Mouse (Mus musculus) MEL (cell line): ENCODE measurements around the gene Elovl5. TPM values are rescaled to one million over a fixed set of nuclear protein-coding genes. Genes with fewer than 3 reads are reported as not detected.

ENCODE experiments used
- DNase-seq: peaks from one replicate; pipeline ENCODE4 v3.0.0; 2011; ENCODE audit warnings: low read depth, low spot score
- H3K27ac ChIP-seq: 2 replicates; pipeline ENCODE4 v1.5.1; 2012; ENCODE audit warnings: low read depth, mild to moderate bottlenecking, control low read depth, low read length, moderate library complexity; ENCODE audit not compliant: control insufficient read depth
- H3K27me3 ChIP-seq, 2 experiments: fragments of 150-350 bp in 1 of 2; sonication (generic) in 1 of 2; 2 replicates each; pipeline ENCODE4 v1.6.1; 2012; ENCODE audit warnings: low read length in 2 of 2, mild to moderate bottlenecking in 2 of 2, improper control_type of control experiment in 1 of 2, moderate library complexity in 1 of 2; ENCODE audit not compliant: insufficient read depth in 2 of 2, control insufficient read depth in 1 of 2
- H3K36me3 ChIP-seq, 2 experiments: 2 replicates each; pipeline ENCODE4 v1.6.1; 2012 to 2014; ENCODE audit warnings: low read length in 2 of 2, improper control_type of control experiment in 1 of 2, inconsistent platforms in 1 of 2, mild to moderate bottlenecking in 1 of 2; ENCODE audit not compliant: insufficient read depth in 2 of 2, control insufficient read depth in 1 of 2
- H3K4me1 ChIP-seq, 2 experiments: fragments of 150-350 bp in 1 of 2; sonication (generic) in 1 of 2; 2 replicates each; pipeline ENCODE4 v1.6.1; 2012; ENCODE audit warnings: low read length in 2 of 2, improper control_type of control experiment in 1 of 2, mild to moderate bottlenecking in 1 of 2; ENCODE audit not compliant: insufficient read depth in 2 of 2, control insufficient read depth in 1 of 2
- H3K4me3 ChIP-seq, 2 experiments: fragments of 150-350 bp in 1 of 2; sonication (generic) in 1 of 2; 2 replicates each; pipeline ENCODE4 v1.5.1; 2012; ENCODE audit warnings: low read depth in 2 of 2, low read length in 2 of 2, mild to moderate bottlenecking in 2 of 2, moderate library complexity in 2 of 2, control low read depth in 1 of 2, improper control_type of control experiment in 1 of 2; ENCODE audit not compliant: control insufficient read depth in 1 of 2, insufficient read depth in 1 of 2
- H3K79me2 ChIP-seq: 2 replicates; pipeline ENCODE4 v1.6.1; 2012; ENCODE audit warnings: mild to moderate bottlenecking, low read length, moderate library complexity; ENCODE audit not compliant: control insufficient read depth, poor library complexity, insufficient read depth
- H3K9ac ChIP-seq: 2 replicates; pipeline ENCODE4 v1.6.1; 2012; ENCODE audit warnings: low read depth, mild to moderate bottlenecking, control low read depth, low read length, moderate library complexity; ENCODE audit not compliant: control insufficient read depth, poor library complexity, severe bottlenecking
- H3K9me3 ChIP-seq: fragments of 150-350 bp; sonication (generic); replicated peaks from 2 replicates; pipeline ENCODE4 v1.6.1; 2012; ENCODE audit warnings: mild to moderate bottlenecking, low read length, improper control_type of control experiment, moderate library complexity; ENCODE audit not compliant: insufficient read depth
- CHD2 ChIP-seq: IDR thresholded peaks from 2 replicates; pipeline ENCODE4 v1.6.1; 2011; ENCODE audit warnings: low read length, improper control_type of control experiment
- E2F4 ChIP-seq: IDR thresholded peaks from 2 replicates; pipeline ENCODE4 v1.6.1; 2011; ENCODE audit warnings: low read depth, low read length, improper control_type of control experiment, borderline replicate concordance
- EP300 ChIP-seq, 2 experiments: IDR thresholded peaks; 2 replicates each; pipeline ENCODE4 v1.6.1; 2011; ENCODE audit warnings: improper control_type of control experiment in 2 of 2, low read length in 2 of 2, low read depth in 1 of 2, mild to moderate bottlenecking in 1 of 2
- ETS1 ChIP-seq: IDR thresholded peaks from 2 replicates; pipeline ENCODE4 v1.6.1; 2012; ENCODE audit warnings: low read depth, mild to moderate bottlenecking, inconsistent platforms, low read length, improper control_type of control experiment, moderate library complexity
- GABPA ChIP-seq: IDR thresholded peaks from 2 replicates; pipeline ENCODE4 v1.6.1; 2012; ENCODE audit warnings: low read depth, mild to moderate bottlenecking, inconsistent platforms, low read length, improper control_type of control experiment, moderate library complexity
- MAFK ChIP-seq: IDR thresholded peaks from 2 replicates; pipeline ENCODE4 v1.6.1; 2011; ENCODE audit warnings: low read depth, mild to moderate bottlenecking, low read length, improper control_type of control experiment, borderline replicate concordance
- MAX ChIP-seq: IDR thresholded peaks from 2 replicates; pipeline ENCODE4 v1.6.1; 2011; ENCODE audit warnings: low read length, improper control_type of control experiment
- MAZ ChIP-seq: IDR thresholded peaks from 2 replicates; pipeline ENCODE4 v1.6.1; 2012; ENCODE audit warnings: low read depth, mild to moderate bottlenecking, inconsistent platforms, low read length, improper control_type of control experiment
- MXI1 ChIP-seq: IDR thresholded peaks from 2 replicates; pipeline ENCODE4 v1.6.1; 2011; ENCODE audit warnings: mild to moderate bottlenecking, low read depth, low read length, improper control_type of control experiment
- MYB ChIP-seq: IDR thresholded peaks from 2 replicates; pipeline ENCODE4 v1.6.1; 2011; ENCODE audit warnings: mild to moderate bottlenecking, low read depth, low read length, improper control_type of control experiment
- POLR2AphosphoS2 ChIP-seq: IDR thresholded peaks from 2 replicates; pipeline ENCODE4 v1.6.1; 2011; ENCODE audit warnings: low read length, improper control_type of control experiment
- POLR2AphosphoS5 ChIP-seq: IDR thresholded peaks from 2 replicates; pipeline ENCODE4 v1.6.1; 2012; ENCODE audit warnings: low read depth, borderline replicate concordance, mild to moderate bottlenecking, inconsistent platforms, low read length, moderate library complexity, mixed read lengths
- RCOR1 ChIP-seq: IDR thresholded peaks from 2 replicates; pipeline ENCODE4 v1.6.1; 2012; ENCODE audit warnings: low read depth, mild to moderate bottlenecking, inconsistent platforms, low read length, improper control_type of control experiment
- SMC3 ChIP-seq: IDR thresholded peaks from 2 replicates; pipeline ENCODE4 v1.6.1; 2011; ENCODE audit warnings: low read depth, low read length, improper control_type of control experiment
- TAL1 ChIP-seq: IDR thresholded peaks from 2 replicates; pipeline ENCODE4 v1.6.1; 2012; ENCODE audit warnings: mild to moderate bottlenecking, inconsistent platforms, low read length, moderate library complexity, mixed read lengths
- TBP ChIP-seq: IDR thresholded peaks from 2 replicates; pipeline ENCODE4 v1.8.0; 2011; ENCODE audit warnings: low read depth, low read length, improper control_type of control experiment
- TCF12 ChIP-seq: IDR thresholded peaks from 2 replicates; pipeline ENCODE4 v1.6.1; 2014; ENCODE audit warnings: low read depth, mild to moderate bottlenecking, inconsistent platforms, low read length, improper control_type of control experiment, moderate library complexity
- UBTF ChIP-seq: IDR thresholded peaks from 2 replicates; pipeline ENCODE4 v1.6.1; 2012; ENCODE audit warnings: low read depth, mild to moderate bottlenecking, inconsistent platforms, low read length, improper control_type of control experiment, moderate library complexity, borderline replicate concordance; ENCODE audit not compliant: insufficient read depth
- USF2 ChIP-seq, 2 experiments: IDR thresholded peaks; 2 replicates each; pipeline ENCODE4 v1.6.1; 2011 to 2012; ENCODE audit warnings: improper control_type of control experiment in 2 of 2, low read length in 2 of 2, borderline replicate concordance in 1 of 2, inconsistent platforms in 1 of 2, low read depth in 1 of 2, mild to moderate bottlenecking in 1 of 2; ENCODE audit not compliant: insufficient read depth in 1 of 2
- polyA plus RNA-seq, 2 experiments: library from polyadenylated mRNA; stranded (reverse) in 1 of 2; unstranded in 1 of 2; fragments of >175 nt in 1 of 2; fragments of >200 nt in 1 of 2; gene quantifications; 2 replicates each; pipeline versions ENCODE4 v1.2.1 to v1.2.4; 2012; ENCODE audit warnings: low replicate concordance in 2 of 2, low read depth in 1 of 2; ENCODE audit not compliant: insufficient read length in 2 of 2, insufficient read depth in 1 of 2, missing spikeins in 1 of 2
- total RNA-seq: library from RNA; depleted of rRNA; stranded (reverse); fragments of 300-350 nt; gene quantifications from 2 replicates; pipeline ENCODE4 v1.2.3, GENCODE M21; 2012

Elovl5 gene
- total and polyA plus RNA-seq, 3 experiments, result 52.3 to 73.0 (median 58.3) TPM

GRCm38 (mm10) chr9:77898551-77898950 lies 18.6 kb upstream of the Elovl5 start:
- DNase-seq, result no peak
- Histone ChIP-seq H3K79me2 (no peaks in the 10 kb centered on the region), H3K36me3 (no peaks in the 10 kb centered on the region), H3K4me3 (no peak overlapping the region)
- TF ChIP-seq MYB (no peak), E2F4 (no peak), CHD2 (no peak), GABPA (no peak), TAL1 (no peak)
- TF ChIP-seq, all 39 proteins: peak for 0
- H3K27ac ChIP-seq, result no peak overlapping the region
- no peak overlapping the region for H3K9ac ChIP-seq
- H3K9me3 ChIP-seq, result no peaks in the 10 kb centered on the region
- H3K4me1 ChIP-seq, result no peaks in the 10 kb centered on the region
- peaks cover 5 to 6% of the 10 kb centered on the region in 2 experiments for H3K27me3 ChIP-seq

- no peaks in the 10 kb centered on the region for H3K9me3 ChIP-seq
- peaks cover 0 to 2% of the 10 kb centered on the region in 2 experiments; a peak in 2 of 4 replicates for H3K27me3 ChIP-seq
- H3K9ac ChIP-seq, result no peak overlapping the region
- H3K4me1 ChIP-seq, result peaks cover 0 to under 1% of the 10 kb centered on the region in 2 experiments; a peak in 1 of 4 replicates
- H3K4me3 ChIP-seq, result no peak overlapping the region
- no peaks in the 10 kb centered on the region for H3K79me2 ChIP-seq
- DNase-seq, result no peak
- TF ChIP-seq UBTF, result no peak
- TF ChIP-seq MAFK, result no peak
- TF ChIP-seq MAX, result no peak
- no peak for TF ChIP-seq GABPA
- TF ChIP-seq SMC3, result no peak
- TF ChIP-seq MXI1, result no peak
- TF ChIP-seq RCOR1, result no peak
- no peak for TF ChIP-seq MAZ
- no peak for TF ChIP-seq EP300 (IDR thresholded peaks at IDR 0.05; ENCODE audit: low read depth in 1 of 2, low read length in 2 of 2)
- no peak for TF ChIP-seq USF2 (IDR thresholded peaks at IDR 0.05; ENCODE audit: borderline replicate concordance in 1 of 2, insufficient read depth in 1 of 2, low read depth in 1 of 2, low read length in 2 of 2)
- TF ChIP-seq POLR2AphosphoS5, result no peak
- TF ChIP-seq ETS1, result no peak
- no peak for TF ChIP-seq TBP
- no peak for TF ChIP-seq TCF12
- TF ChIP-seq POLR2AphosphoS2, result no peak
- no peak for TF ChIP-seq TAL1
- H3K27ac ChIP-seq, result no peak overlapping the region
- H3K36me3 ChIP-seq, result peaks cover 0 to 1% of the 10 kb centered on the region in 2 experiments; a peak in 1 of 4 replicates
Measured at GRCm38 (mm10) chr9:77904133-77904532, 13.0 kb upstream of the Elovl5 start.
